Mouse (Mus musculus) CH12.LX (cell line): ENCODE measurements around the gene Sumo3. TPM values are rescaled to one million over a fixed set of nuclear protein-coding genes. Genes with fewer than 3 reads are reported as not detected.

ENCODE experiments used
- DNase-seq: peaks from one replicate; pipeline ENCODE4 v3.0.0-alpha.2; 2013; ENCODE audit errors: extremely low read depth
- H3K27ac ChIP-seq: 2 replicates; pipeline ENCODE4 v1.5.1; 2012; ENCODE audit warnings: low read depth, mild to moderate bottlenecking, control low read depth, moderate library complexity; ENCODE audit not compliant: insufficient read depth
- H3K27me3 ChIP-seq: replicated peaks from 2 replicates; pipeline ENCODE3; 2012; ENCODE audit warnings: inconsistent platforms
- H3K36me3 ChIP-seq, 2 experiments: replicated peaks in 1 of 2; 2 replicates each; pipeline versions ENCODE3 to v1.6.1; 2012; ENCODE audit warnings: inconsistent platforms in 1 of 2, low read length in 1 of 2, mild to moderate bottlenecking in 1 of 2, mixed read lengths in 1 of 2, moderate library complexity in 1 of 2; ENCODE audit not compliant: control insufficient read depth in 1 of 2, insufficient read depth in 1 of 2
- H3K4me1 ChIP-seq, 2 experiments: 2 replicates each; pipeline ENCODE4 v1.6.1; 2012; ENCODE audit warnings: inconsistent platforms in 1 of 2, moderate library complexity in 1 of 2; ENCODE audit not compliant: insufficient read depth in 2 of 2, control insufficient read depth in 1 of 2
- H3K4me2 ChIP-seq: 2 replicates; pipeline ENCODE4 v1.6.1; 2012; ENCODE audit warnings: low read depth, mild to moderate bottlenecking, control low read depth; ENCODE audit not compliant: poor library complexity, insufficient read depth, severe bottlenecking
- H3K4me3 ChIP-seq, 3 experiments: fragments of 150-350 bp in 1 of 3; sonication (generic) in 1 of 3; replicated peaks in 1 of 3; 2 replicates each; pipeline versions ENCODE3 to v1.5.1; 2011 to 2012; ENCODE audit warnings: low read depth in 2 of 3, low read length in 2 of 3, mild to moderate bottlenecking in 2 of 3, moderate library complexity in 2 of 3, control low read depth in 1 of 3, improper control_type of control experiment in 1 of 3, inconsistent platforms in 1 of 3, mixed read lengths in 1 of 3; ENCODE audit not compliant: poor library complexity in 1 of 3
- H3K79me2 ChIP-seq: replicated peaks from 2 replicates; pipeline ENCODE4 v1.6.1; 2012; ENCODE audit warnings: mild to moderate bottlenecking, moderate library complexity; ENCODE audit not compliant: control insufficient read depth, poor library complexity, insufficient read depth, severe bottlenecking; ENCODE audit errors: extremely low read depth
- H3K9ac ChIP-seq: 2 replicates; pipeline ENCODE4 v1.6.1; 2012; ENCODE audit warnings: low read depth, mild to moderate bottlenecking, control low read depth, moderate library complexity; ENCODE audit not compliant: insufficient read depth
- H3K9me3 ChIP-seq: replicated peaks from 2 replicates; pipeline ENCODE3; 2012; ENCODE audit warnings: low read length, inconsistent platforms, mixed read lengths
- CTCF ChIP-seq, 2 experiments: IDR thresholded peaks in 1 of 2; conservative IDR thresholded peaks in 1 of 2; 2 replicates each; pipeline ENCODE4 v1.5.1; 2011 to 2012; ENCODE audit warnings: low read depth in 2 of 2, low read length in 2 of 2, improper control_type of control experiment in 1 of 2, inconsistent platforms in 1 of 2, mild to moderate bottlenecking in 1 of 2, moderate library complexity in 1 of 2
- ELF1 ChIP-seq: IDR thresholded peaks from 2 replicates; pipeline ENCODE4 v1.6.1; 2014; ENCODE audit warnings: low read depth, mild to moderate bottlenecking, inconsistent platforms, low read length, improper control_type of control experiment
- ETS1 ChIP-seq: conservative IDR thresholded peaks from 2 replicates; pipeline ENCODE4 v1.6.1; 2012; ENCODE audit warnings: low read depth, mild to moderate bottlenecking, inconsistent platforms, low read length, improper control_type of control experiment, moderate library complexity
- GABPA ChIP-seq: IDR thresholded peaks from 2 replicates; pipeline ENCODE4 v1.6.1; 2012; ENCODE audit warnings: low read depth, low read length, improper control_type of control experiment, inconsistent platforms; ENCODE audit not compliant: insufficient replicate concordance
- IRF4 ChIP-seq: IDR thresholded peaks from 2 replicates; pipeline ENCODE4 v1.6.1; 2014; ENCODE audit warnings: low read depth, mild to moderate bottlenecking, inconsistent platforms, low read length, improper control_type of control experiment
- JUN ChIP-seq: IDR thresholded peaks from 2 replicates; pipeline ENCODE4 v1.6.1; 2011; ENCODE audit warnings: low read depth, mild to moderate bottlenecking, low read length, improper control_type of control experiment, moderate library complexity; ENCODE audit not compliant: insufficient read depth
- MAX ChIP-seq: IDR thresholded peaks from 2 replicates; pipeline ENCODE4 v1.6.1; 2011; ENCODE audit warnings: low read length, improper control_type of control experiment
- MXI1 ChIP-seq: IDR thresholded peaks from 2 replicates; pipeline ENCODE4 v1.6.1; 2011; ENCODE audit warnings: mild to moderate bottlenecking, low read depth, low read length, improper control_type of control experiment
- MYC ChIP-seq: IDR thresholded peaks from 2 replicates; pipeline ENCODE4 v1.6.1; 2011; ENCODE audit warnings: low read depth, mild to moderate bottlenecking, improper control_type of control experiment, low read length
- NELFE ChIP-seq: IDR thresholded peaks from 2 replicates; pipeline ENCODE4 v1.6.1; 2011; ENCODE audit warnings: low read depth, low read length, improper control_type of control experiment
- NRF1 ChIP-seq: IDR thresholded peaks from 2 replicates; pipeline ENCODE4 v1.6.1; 2014; ENCODE audit warnings: low read depth, mild to moderate bottlenecking, inconsistent platforms, low read length, improper control_type of control experiment, moderate library complexity
- POLR2A ChIP-seq: IDR thresholded peaks from 2 replicates; pipeline ENCODE4 v1.6.1; 2011; ENCODE audit warnings: low read depth, mild to moderate bottlenecking, improper control_type of control experiment, low read length
- RAD21 ChIP-seq: IDR thresholded peaks from 2 replicates; pipeline ENCODE4 v1.6.1; 2011; ENCODE audit warnings: low read depth, mild to moderate bottlenecking, low read length, improper control_type of control experiment, moderate library complexity
- SIN3A ChIP-seq: IDR thresholded peaks from 2 replicates; pipeline ENCODE4 v1.6.1; 2012; ENCODE audit warnings: low read length, improper control_type of control experiment, inconsistent platforms
- SMC3 ChIP-seq: IDR thresholded peaks from 2 replicates; pipeline ENCODE4 v1.6.1; 2011; ENCODE audit warnings: low read depth, low read length, improper control_type of control experiment
- TCF12 ChIP-seq: IDR thresholded peaks from 2 replicates; pipeline ENCODE4 v1.6.1; 2014; ENCODE audit warnings: low read depth, mild to moderate bottlenecking, inconsistent platforms, low read length, improper control_type of control experiment
- USF2 ChIP-seq: conservative IDR thresholded peaks from 2 replicates; pipeline ENCODE4 v1.6.1; 2011; ENCODE audit warnings: low read depth, low read length, improper control_type of control experiment
- dilution Hi-C: fragments of 300-500 bp; cut with MboI; formaldehyde crosslinking; loops from 2 replicates; pipeline ENCODE4 v1.14.3; 2020; ENCODE audit warnings: low sequenced_read_pairs; ENCODE audit not compliant: extremely low pct_unique_long_range_greater_than_20kb, extremely low pct_ligation_motif_present
- in situ Hi-C: fragments of 300-500 bp; cut with MboI; formaldehyde crosslinking; loops from 3 replicates; pipeline ENCODE4 v1.14.3; 2019; ENCODE audit warnings: low sequenced_read_pairs, low pct_ligation_motif_present, low pct_unique_long_range_greater_than_20kb, mixed read lengths
- polyA plus RNA-seq: library from polyadenylated mRNA; unstranded; fragments of >175 nt; gene quantifications from 2 replicates; pipeline ENCODE4 v1.2.1, GENCODE M21; 2012; ENCODE audit warnings: low read depth; ENCODE audit not compliant: insufficient read length
- total RNA-seq, 2 experiments: library from RNA; depleted of rRNA; stranded (reverse); fragments of 300-350 nt in 1 of 2; fragments of >200 nt in 1 of 2; gene quantifications; 2 replicates each; pipeline ENCODE4 v1.2.3; 2012 to 2014

The Sumo3 gene
- total and polyA plus RNA-seq, 3 experiments, result 54.4 to 130 (median 81.2) TPM

DNA sequence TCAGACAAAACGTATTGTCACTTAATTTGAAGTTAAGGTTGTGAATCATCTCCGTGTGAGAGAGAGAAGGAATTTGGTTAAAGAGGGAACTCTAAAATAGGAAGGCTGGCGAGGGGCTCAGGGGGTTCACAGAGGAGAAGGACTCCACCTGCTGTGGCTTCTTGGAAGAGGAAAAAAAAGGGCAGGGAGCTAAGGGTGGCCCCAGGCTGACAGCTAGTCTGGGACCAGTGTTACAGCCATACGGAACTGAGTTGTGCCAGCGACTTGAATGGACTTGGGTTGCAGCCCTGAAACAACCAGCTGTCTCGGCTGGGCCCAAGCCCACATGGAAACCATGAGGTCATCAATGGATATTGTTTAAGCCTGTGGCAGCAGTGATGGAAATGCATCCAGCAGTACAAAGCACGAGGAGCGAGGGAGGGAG lies 17.2 kb downstream of the Sumo3 start:
- Histone ChIP-seq H3K9ac (peak overlapping the region; percentile 98), H3K27ac (no peak overlapping the region), H3K36me3 (peaks cover 14 to 49% of the 10 kb centered on the region in 2 experiments), H3K79me2 (peaks cover 52% of the 10 kb centered on the region), H3K4me3 (peak overlapping the region; percentile 75 to 99 (median 97)), H3K27me3 (no peaks in the 10 kb centered on the region), H3K9me3 (no peaks in the 10 kb centered on the region), H3K4me2 (peak overlapping the region; percentile 94), H3K4me1 (peaks cover 12 to 48% of the 10 kb centered on the region in 2 experiments)
- no peak for TF ChIP-seq POLR2A
- peak; percentile 10; the same call in 1 of the 2 replicates for TF ChIP-seq JUN
- TF ChIP-seq NRF1, result no peak
- TF ChIP-seq ELF1, result no peak
- TF ChIP-seq GABPA, result no peak
- TF ChIP-seq TCF12, result no peak
- peak; percentile 63; the same call in 1 of the 2 replicates for TF ChIP-seq SIN3A
- 0 out of 4 replicates have a peak, but pooled peaks of 1 of the 2 experiments have one; percentile 1 for TF ChIP-seq CTCF (conservative IDR thresholded peaks at IDR 0.05 in 1 of 2, IDR thresholded peaks at IDR 0.05 in 1 of 2; ENCODE audit: low read depth in 2 of 2, low read length in 2 of 2)
- peak; percentile 83 for TF ChIP-seq MXI1
- no peak for TF ChIP-seq RAD21
- no peak for TF ChIP-seq NELFE
- no peak for TF ChIP-seq IRF4
- no peak for TF ChIP-seq USF2
- TF ChIP-seq MYC, result peak; percentile 58; the same call in 1 of the 2 replicates
- TF ChIP-seq MAX, result no peak; the same call in 1 of the 2 replicates
- 0 out of 2 replicates have a peak, but pooled peaks have one; percentile 12 for TF ChIP-seq ETS1
- dilution Hi-C loops (no loop called here), in situ Hi-C loops (loop anchor here (10.0 kb wide), 1 partner anchor 108 kb away; the partner anchor contains the start of gene Fam207a)
- DNase-seq, result peak; percentile 53

- Histone ChIP-seq H3K27ac (no peak overlapping the region; the same call in 1 of the 2 replicates), H3K4me3 (peak overlapping the region; percentile 75 to 99 (median 97)), H3K27me3 (no peaks in the 10 kb centered on the region), H3K36me3 (peaks cover 15 to 48% of the 10 kb centered on the region in 2 experiments), H3K4me2 (peak overlapping the region; percentile 94; the same call in 1 of the 2 replicates), H3K4me1 (peaks cover 12 to 53% of the 10 kb centered on the region in 2 experiments), H3K9ac (peak overlapping the region; percentile 98), H3K9me3 (no peaks in the 10 kb centered on the region), H3K79me2 (peaks cover 59% of the 10 kb centered on the region)
- dilution Hi-C loops (no loop called here), in situ Hi-C loops (loop anchor here (10.0 kb wide), 1 partner anchor 109 kb away; the partner anchor contains the start of gene Fam207a)
- DNase-seq, result peak; percentile 49
- TF ChIP-seq ETS1, result peak; percentile 43; the same call in 1 of the 2 replicates
- TF ChIP-seq SIN3A, result peak; percentile 10; the same call in 1 of the 2 replicates
- no peak for TF ChIP-seq SMC3
These were observed 17.9 kb downstream of the Sumo3 start for GRCm38 (mm10) chr10:77623639-77624400.
